Mouse (Mus musculus): Measurements from ENCODE around the gene Ism2. TPM values are rescaled to one million over a fixed set of nuclear protein-coding genes. Genes with fewer than 3 reads are reported as not detected.

Gene Ism2
- total and polyA plus RNA-seq, 3 experiments: not detected

GRCm38 (mm10) chr12:87331908-87332307, 32.4 kb upstream of the Ism2 start:
- no peak overlapping the region for H3K4me3 ChIP-seq (ENCODE audit: control insufficient read depth in 1 of 2, insufficient read depth in 1 of 2, low read depth in 2 of 2, low read length in 2 of 2)
- DNase-seq (ENCODE audit: low read depth, low spot score): no peak
- peaks cover 13 to 28% of the 10 kb centered on the region in 2 experiments for H3K4me1 ChIP-seq (ENCODE audit: control insufficient read depth in 1 of 2, insufficient read depth in 2 of 2, low read length in 2 of 2)
- no peaks in the 10 kb centered on the region for H3K9me3 ChIP-seq (replicated peaks; ENCODE audit: insufficient read depth, low read length)
- no peak overlapping the region for H3K27ac ChIP-seq (ENCODE audit: control insufficient read depth, low read depth, low read length)
- no peak for TF ChIP-seq TCF12 (IDR thresholded peaks at IDR 0.05; ENCODE audit: low read depth, low read length)
- TF ChIP-seq HCFC1 (IDR thresholded peaks at IDR 0.05; ENCODE audit: low read depth, low read length): no peak
- no peak for TF ChIP-seq MAFK (IDR thresholded peaks at IDR 0.05; ENCODE audit: borderline replicate concordance, low read depth, low read length)
- no peak for TF ChIP-seq ZC3H11A (IDR thresholded peaks at IDR 0.05; ENCODE audit: low read depth, low read length)
- TF ChIP-seq NRF1 (IDR thresholded peaks at IDR 0.05; ENCODE audit: insufficient read depth, low read depth, low read length, poor library complexity, severe bottlenecking): no peak
- no peak for TF ChIP-seq RAD21 (IDR thresholded peaks at IDR 0.05; ENCODE audit: low read depth, low read length)
- TF ChIP-seq CHD2 (IDR thresholded peaks at IDR 0.05; ENCODE audit: low read length): no peak
- no peak for TF ChIP-seq ZMIZ1 (IDR thresholded peaks at IDR 0.05; ENCODE audit: low read depth, low read length)
- no peak for TF ChIP-seq GABPA (IDR thresholded peaks at IDR 0.05; ENCODE audit: low read depth, low read length)
- no peak for TF ChIP-seq TAL1 (IDR thresholded peaks at IDR 0.05; ENCODE audit: low read length)
- TF ChIP-seq BHLHE40 (IDR thresholded peaks at IDR 0.05; ENCODE audit: borderline replicate concordance, low read depth, low read length): no peak
- TF ChIP-seq KAT2A (conservative IDR thresholded peaks at IDR 0.05; ENCODE audit: low read depth, low read length): no peak
- TF ChIP-seq USF2 (IDR thresholded peaks at IDR 0.05; ENCODE audit: borderline replicate concordance in 1 of 2, insufficient read depth in 1 of 2, low read depth in 1 of 2, low read length in 2 of 2): no peak
- TF ChIP-seq USF1 (IDR thresholded peaks at IDR 0.05; ENCODE audit: low read depth, low read length): no peak
- no peak for TF ChIP-seq SMC3 (IDR thresholded peaks at IDR 0.05; ENCODE audit: low read depth, low read length)
- TF ChIP-seq RCOR1 (IDR thresholded peaks at IDR 0.05; ENCODE audit: low read depth, low read length): no peak
- no peak for TF ChIP-seq TBP (IDR thresholded peaks at IDR 0.05; ENCODE audit: low read depth, low read length)
- no peak for TF ChIP-seq ZKSCAN1 (IDR thresholded peaks at IDR 0.05; ENCODE audit: low read depth, low read length)
- no peak for TF ChIP-seq CTCF (IDR thresholded peaks at IDR 0.05 in 2 of 3, conservative IDR thresholded peaks at IDR 0.05 in 1 of 3; ENCODE audit: control insufficient read depth in 1 of 3, insufficient read depth in 1 of 3, low read depth in 2 of 3, low read length in 3 of 3, poor library complexity in 1 of 3, severe bottlenecking in 1 of 3)
- TF ChIP-seq SIN3A (IDR thresholded peaks at IDR 0.05; ENCODE audit: low read length): no peak
- no peaks in the 10 kb centered on the region for H3K79me2 ChIP-seq (ENCODE audit: control insufficient read depth, insufficient read depth, low read length, poor library complexity)
- no peaks in the 10 kb centered on the region for H3K27me3 ChIP-seq (ENCODE audit: control insufficient read depth in 1 of 2, insufficient read depth in 2 of 2, low read length in 2 of 2)
- peaks cover 0 to 30% of the 10 kb centered on the region in 2 experiments for H3K36me3 ChIP-seq (ENCODE audit: control insufficient read depth in 1 of 2, insufficient read depth in 2 of 2, low read length in 2 of 2)
- no peak overlapping the region for H3K9ac ChIP-seq (ENCODE audit: control insufficient read depth, low read depth, low read length, poor library complexity, severe bottlenecking)

- Histone ChIP-seq H3K4me1 (ENCODE audit: control insufficient read depth in 1 of 2, insufficient read depth in 2 of 2, low read length in 2 of 2) (peaks cover 13 to 28% of the 10 kb centered on the region in 2 experiments), H3K27me3 (ENCODE audit: control insufficient read depth in 1 of 2, insufficient read depth in 2 of 2, low read length in 2 of 2) (no peaks in the 10 kb centered on the region), H3K27ac (ENCODE audit: control insufficient read depth, low read depth, low read length) (no peak overlapping the region; the same call in 1 of the 2 replicates), H3K4me3 (ENCODE audit: control insufficient read depth in 1 of 2, insufficient read depth in 1 of 2, low read depth in 2 of 2, low read length in 2 of 2) (no peak overlapping the region), H3K9ac (ENCODE audit: control insufficient read depth, low read depth, low read length, poor library complexity, severe bottlenecking) (no peak overlapping the region), H3K9me3 (replicated peaks; ENCODE audit: insufficient read depth, low read length) (no peaks in the 10 kb centered on the region), H3K79me2 (ENCODE audit: control insufficient read depth, insufficient read depth, low read length, poor library complexity) (no peaks in the 10 kb centered on the region), H3K36me3 (ENCODE audit: control insufficient read depth in 1 of 2, insufficient read depth in 2 of 2, low read length in 2 of 2) (peaks cover 0 to 30% of the 10 kb centered on the region in 2 experiments)
- TF ChIP-seq POLR2A (IDR thresholded peaks at IDR 0.05; ENCODE audit: control insufficient read depth in 1 of 2, insufficient read depth in 1 of 2, low read depth in 1 of 2, low read length in 2 of 2, poor library complexity in 1 of 2) (no peak), SIN3A (IDR thresholded peaks at IDR 0.05; ENCODE audit: low read length) (no peak), MEF2A (IDR thresholded peaks at IDR 0.05; ENCODE audit: extremely low read depth, insufficient replicate concordance, low read depth, low read length, poor library complexity, severe bottlenecking) (no peak), POLR2AphosphoS5 (IDR thresholded peaks at IDR 0.05; ENCODE audit: borderline replicate concordance, low read depth, low read length) (no peak)
- DNase-seq (ENCODE audit: low read depth, low spot score): no peak
Observed at GRCm38 (mm10) chr12:87331053-87331456, 31.6 kb upstream of the Ism2 start.

Measured in MEL (cell line).